Mouse (Mus musculus): ENCODE results near the gene Tmem178b. TPM values are rescaled to one million over a fixed set of nuclear protein-coding genes. Genes with fewer than 3 reads are reported as not detected.

Gene Tmem178b
- total and polyA plus RNA-seq, 3 experiments: 0.16 TPM; not detected in 2

GRCm38 (mm10) chr6:39890811-39891210 lies 17.7 kb downstream of the Tmem178b start:
- TF ChIP-seq GATA1 (IDR thresholded peaks at IDR 0.05; ENCODE audit: borderline replicate concordance, low read length): no peak
- no peak for TF ChIP-seq GATA2 (IDR thresholded peaks at IDR 0.05; ENCODE audit: borderline replicate concordance, low read depth, low read length)
- TF ChIP-seq CTCF (IDR thresholded peaks at IDR 0.05; ENCODE audit: low read depth, low read length): no peak
- no peak for TF ChIP-seq POLR2AphosphoS5 (IDR thresholded peaks at IDR 0.05; ENCODE audit: insufficient replicate concordance, low read depth, low read length)
- no peak for TF ChIP-seq TAL1 (conservative IDR thresholded peaks at IDR 0.05; ENCODE audit: low read depth, low read length)
- Histone ChIP-seq H3K4me3 (ENCODE audit: low read depth, low read length) (no peak overlapping the region), H3K36me3 (replicated peaks) (no peaks in the 10 kb centered on the region), H3K4me1 (ENCODE audit: insufficient read depth, low read depth, low read length) (no peaks in the 10 kb centered on the region), H3K9me3 (replicated peaks) (no peaks in the 10 kb centered on the region), H3K27me3 (ENCODE audit: insufficient read depth, low read length) (no peaks in the 10 kb centered on the region)
- no peak for DNase-seq (ENCODE audit: low spot score)
- ATAC-seq (ENCODE audit: extremely low read depth, insufficient number of reproducible peaks, low FRiP score, poor library complexity, severe bottlenecking): no peak

GRCm38 (mm10) chr6:39896500-39896899 lies 23.4 kb downstream of the Tmem178b start:
- Histone ChIP-seq H3K4me1 (ENCODE audit: insufficient read depth, low read depth, low read length) (no peaks in the 10 kb centered on the region), H3K36me3 (replicated peaks) (no peaks in the 10 kb centered on the region), H3K27me3 (ENCODE audit: insufficient read depth, low read length) (no peaks in the 10 kb centered on the region), H3K4me3 (ENCODE audit: low read depth, low read length) (no peak overlapping the region), H3K9me3 (replicated peaks) (no peaks in the 10 kb centered on the region)
- TF ChIP-seq CTCF (IDR thresholded peaks at IDR 0.05; ENCODE audit: low read depth, low read length): no peak
- TF ChIP-seq TAL1 (conservative IDR thresholded peaks at IDR 0.05; ENCODE audit: low read depth, low read length): no peak
- no peak for TF ChIP-seq POLR2AphosphoS5 (IDR thresholded peaks at IDR 0.05; ENCODE audit: insufficient replicate concordance, low read depth, low read length)
- no peak for TF ChIP-seq GATA1 (IDR thresholded peaks at IDR 0.05; ENCODE audit: borderline replicate concordance, low read length)
- no peak for TF ChIP-seq GATA2 (IDR thresholded peaks at IDR 0.05; ENCODE audit: borderline replicate concordance, low read depth, low read length)
- ATAC-seq (ENCODE audit: extremely low read depth, insufficient number of reproducible peaks, low FRiP score, poor library complexity, severe bottlenecking): no peak
- no peak for DNase-seq (ENCODE audit: low spot score)

- Histone ChIP-seq H3K4me1 (ENCODE audit: insufficient read depth, low read depth, low read length) (no peaks in the 10 kb centered on the region), H3K27me3 (ENCODE audit: insufficient read depth, low read length) (no peaks in the 10 kb centered on the region), H3K4me3 (ENCODE audit: low read depth, low read length) (no peak overlapping the region), H3K9me3 (replicated peaks) (no peaks in the 10 kb centered on the region), H3K36me3 (replicated peaks) (no peaks in the 10 kb centered on the region)
- ATAC-seq (ENCODE audit: extremely low read depth, insufficient number of reproducible peaks, low FRiP score, poor library complexity, severe bottlenecking) (no peak), DNase-seq (ENCODE audit: low spot score) (peak; percentile 6)
- no peak for TF ChIP-seq CTCF (IDR thresholded peaks at IDR 0.05; ENCODE audit: low read depth, low read length)
- TF ChIP-seq GATA2 (IDR thresholded peaks at IDR 0.05; ENCODE audit: borderline replicate concordance, low read depth, low read length): no peak
- TF ChIP-seq GATA1 (IDR thresholded peaks at IDR 0.05; ENCODE audit: borderline replicate concordance, low read length): no peak
- TF ChIP-seq POLR2AphosphoS5 (IDR thresholded peaks at IDR 0.05; ENCODE audit: insufficient replicate concordance, low read depth, low read length): no peak
- no peak for TF ChIP-seq TAL1 (conservative IDR thresholded peaks at IDR 0.05; ENCODE audit: low read depth, low read length)
Observed at GRCm38 (mm10) chr6:39899231-39899630, 26.2 kb downstream of the Tmem178b start.

- no peak for DNase-seq (ENCODE audit: low spot score)
- H3K9me3 ChIP-seq (replicated peaks): no peaks in the 10 kb centered on the region
- H3K4me3 ChIP-seq (ENCODE audit: low read depth, low read length): no peak overlapping the region
- no peak for ATAC-seq (ENCODE audit: extremely low read depth, insufficient number of reproducible peaks, low FRiP score, poor library complexity, severe bottlenecking)
- no peaks in the 10 kb centered on the region for H3K4me1 ChIP-seq (ENCODE audit: insufficient read depth, low read depth, low read length)
- H3K27me3 ChIP-seq (ENCODE audit: insufficient read depth, low read length): no peaks in the 10 kb centered on the region
- TF ChIP-seq GATA2 (IDR thresholded peaks at IDR 0.05; ENCODE audit: borderline replicate concordance, low read depth, low read length): no peak
- no peaks in the 10 kb centered on the region for H3K36me3 ChIP-seq (replicated peaks)
Observed at GRCm38 (mm10) chr6:39903220-39903773, 30.2 kb downstream of the Tmem178b start.

GRCm38 (mm10) chr6:39903845-39904244 lies 30.8 kb downstream of the Tmem178b start:
- Histone ChIP-seq H3K27me3 (ENCODE audit: insufficient read depth, low read length) (no peaks in the 10 kb centered on the region), H3K4me3 (ENCODE audit: low read depth, low read length) (no peak overlapping the region), H3K4me1 (ENCODE audit: insufficient read depth, low read depth, low read length) (no peaks in the 10 kb centered on the region), H3K9me3 (replicated peaks) (no peaks in the 10 kb centered on the region), H3K36me3 (replicated peaks) (no peaks in the 10 kb centered on the region)
- ATAC-seq (ENCODE audit: extremely low read depth, insufficient number of reproducible peaks, low FRiP score, poor library complexity, severe bottlenecking) (no peak), DNase-seq (ENCODE audit: low spot score) (no peak)
- TF ChIP-seq POLR2AphosphoS5 (IDR thresholded peaks at IDR 0.05; ENCODE audit: insufficient replicate concordance, low read depth, low read length): no peak
- TF ChIP-seq GATA1 (IDR thresholded peaks at IDR 0.05; ENCODE audit: borderline replicate concordance, low read length): no peak
- TF ChIP-seq TAL1 (conservative IDR thresholded peaks at IDR 0.05; ENCODE audit: low read depth, low read length): no peak
- TF ChIP-seq CTCF (IDR thresholded peaks at IDR 0.05; ENCODE audit: low read depth, low read length): no peak
- no peak for TF ChIP-seq GATA2 (IDR thresholded peaks at IDR 0.05; ENCODE audit: borderline replicate concordance, low read depth, low read length)

- no peak for TF ChIP-seq GATA2 (IDR thresholded peaks at IDR 0.05; ENCODE audit: borderline replicate concordance, low read depth, low read length)
- no peak for TF ChIP-seq GATA1 (IDR thresholded peaks at IDR 0.05; ENCODE audit: borderline replicate concordance, low read length)
- no peak for TF ChIP-seq CTCF (IDR thresholded peaks at IDR 0.05; ENCODE audit: low read depth, low read length)
- no peak for TF ChIP-seq TAL1 (conservative IDR thresholded peaks at IDR 0.05; ENCODE audit: low read depth, low read length)
- no peak for TF ChIP-seq POLR2AphosphoS5 (IDR thresholded peaks at IDR 0.05; ENCODE audit: insufficient replicate concordance, low read depth, low read length)
- ATAC-seq (ENCODE audit: extremely low read depth, insufficient number of reproducible peaks, low FRiP score, poor library complexity, severe bottlenecking): no peak
- no peaks in the 10 kb centered on the region for H3K36me3 ChIP-seq (replicated peaks)
- H3K27me3 ChIP-seq (ENCODE audit: insufficient read depth, low read length): peaks cover 2% of the 10 kb centered on the region; the same call in 1 of the 2 replicates
- DNase-seq (ENCODE audit: low spot score): no peak
- H3K4me3 ChIP-seq (ENCODE audit: low read depth, low read length): no peak overlapping the region
- no peaks in the 10 kb centered on the region for H3K4me1 ChIP-seq (ENCODE audit: insufficient read depth, low read depth, low read length)
- H3K9me3 ChIP-seq (replicated peaks): no peaks in the 10 kb centered on the region
Observed at GRCm38 (mm10) chr6:39914956-39915355, 41.9 kb downstream of the Tmem178b start.
